Mouse (Mus musculus): ENCODE measurements around the gene Kif13a.

GRCm38 (mm10) chr13:46726288-46727037 is 203.2 kb downstream of the Kif13a start:
- TF ChIP-seq POLR2A (IDR thresholded peaks at IDR 0.05; ENCODE audit: borderline replicate concordance, extremely low read depth, insufficient read depth, insufficient read length, poor library complexity, severe bottlenecking) (no peak), CTCF (IDR thresholded peaks at IDR 0.05; ENCODE audit: borderline replicate concordance, extremely low read depth, insufficient read depth, insufficient read length) (peak; percentile 9; the same call in 1 of the 2 replicates)
